Mouse (Mus musculus) kidney, embryonic 14.5 days (tissue): ENCODE measurements at regions not wholly inside any gene's neighbourhood (a gene's known extent, or its start where the extent isn't known, plus 50 kb on each side); places are given as distances from the start of the nearest gene placed in this dataset. TPM values are rescaled to one million over a fixed set of nuclear protein-coding genes. Genes with fewer than 3 reads are reported as not detected.

Source experiments
- microRNA-seq: library from miRNA; unstranded; fragments of <30 nt; microRNA quantifications from one replicate; pipeline ENCODE4, GENCODE M21; 2016

Small RNA genes lying in the stretch of these regions (microRNA-seq; reads per million reads assigned to microRNA genes)
- gene Gm26042: not detected
